Mouse (Mus musculus): Measurements from ENCODE around the gene Id2.

DNA sequence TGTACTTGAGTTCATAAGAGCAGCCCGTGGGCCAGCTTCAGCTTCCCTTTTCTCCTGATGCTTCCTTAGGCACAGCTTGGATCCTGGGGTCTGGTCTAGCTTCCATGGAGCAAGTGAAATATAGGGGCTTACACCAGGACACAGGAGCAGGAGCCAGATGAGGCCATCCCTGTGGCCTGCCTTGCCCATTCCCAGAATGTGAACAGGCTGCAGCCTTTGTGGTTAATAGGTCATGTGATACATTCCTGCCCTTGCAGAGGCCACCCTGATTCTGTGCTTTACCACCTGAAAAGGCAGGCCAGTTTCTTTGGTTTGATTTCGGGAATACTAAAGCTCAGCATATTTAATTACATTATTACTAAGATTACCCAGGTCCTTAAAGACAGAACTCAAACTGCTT, 52.9 kb downstream of the Id2 start:
- TF ChIP-seq CTCF (IDR thresholded peaks at IDR 0.05; ENCODE audit: extremely low read depth, insufficient read depth, insufficient read length, insufficient replicate concordance) (no peak), POLR2A (IDR thresholded peaks at IDR 0.05; ENCODE audit: low read depth, low read length) (no peak)
